Mouse (Mus musculus): ENCODE data around the gene Ntsr2.

- TF ChIP-seq CTCF (IDR thresholded peaks at IDR 0.05; ENCODE audit: low read depth, low read length) (no peak), POLR2A (IDR thresholded peaks at IDR 0.05; ENCODE audit: borderline replicate concordance, low read depth, low read length) (no peak)
Measured at GRCm38 (mm10) chr12:16646780-16647409, 6.3 kb upstream of the Ntsr2 start.

Measured in bone marrow macrophage, adult 2 months (primary cell).